In genomic region chr13:67081142-67081713, GRCm38 (mm10) we compare ENCODE assay signal across 7 mouse cellular contexts. TPM values are rescaled to one million over a fixed set of nuclear protein-coding genes. Genes with fewer than 3 reads are reported as not detected.
DNase-seq lines count a peak whose midpoint lies in the region; ATAC-seq lines count a peak whose summit lies in the region.

No protein-coding gene starts in this region.

- H3K27ac ChIP-seq in intestine, embryonic 14.5 days (ENCODE audit: low read depth), result peak overlapping the region; percentile 89

- H3K9ac ChIP-seq in intestine, embryonic 14.5 days (ENCODE audit: low read length), result peak overlapping the region; percentile 65

- H3K9me3 ChIP-seq in intestine, embryonic 14.5 days (ENCODE audit: control insufficient read depth, low read length), result no peaks in the 10 kb centered on the region

- H3K4me3 ChIP-seq in intestine, embryonic 14.5 days (ENCODE audit: low read depth, low read length), result peak overlapping the region; percentile 67

- under 1% methylated on average over 24 of the region's 24 CpGs for WGBS in intestine, embryonic 14.5 days

- peak; percentile 99 for ATAC-seq in intestine, embryonic 14.5 days (replicated peaks; ENCODE audit: low FRiP score, low TSS enrichment, low read depth)

- H3K27me3 ChIP-seq in intestine, embryonic 14.5 days (replicated peaks; ENCODE audit: control insufficient read depth, insufficient read depth, low read length), result no peaks in the 10 kb centered on the region

- H3K4me2 ChIP-seq in intestine, embryonic 14.5 days (ENCODE audit: low read length), result peak overlapping the region; percentile 59

- intact Hi-C loops in left cerebral cortex, postnatal 14 days (cut with DNase I), result no loop called here

- no peaks in the 10 kb centered on the region; the same call in 1 of the 2 replicates for H3K4me1 ChIP-seq in intestine, embryonic 14.5 days (replicated peaks; ENCODE audit: control insufficient read depth, insufficient read depth, low read length)

- H3K36me3 ChIP-seq in intestine, embryonic 14.5 days (ENCODE audit: control insufficient read depth, insufficient read depth, low read length), result peaks cover 6% of the 10 kb centered on the region; the same call in 1 of the 2 replicates

- DNase-seq in adrenal gland, adult 18-20 months (ENCODE audit: low spot score in 2 of 2), result peak; percentile 68 to 69
- peak; percentile 89 for DNase-seq in embryo, embryonic 10.5 days (ENCODE audit: low spot score)
- DNase-seq in gastrocnemius, postnatal 25 days, result peak; percentile 81
- DNase-seq in intestine, embryonic 14.5 days (ENCODE audit: low spot score), result peak; percentile 87
- peak; percentile 71 to 77 for DNase-seq in left cerebral cortex, postnatal 14 days (ENCODE audit: low spot score in 2 of 2)
- DNase-seq in mesoderm, embryonic 11.5 days (ENCODE audit: low read depth, low spot score), result peak; percentile 76
- DNase-seq in right cerebral cortex, postnatal 36 days (ENCODE audit: low spot score in 2 of 2), result peak; percentile 47 to 71

RNA-seq across cellular contexts. Expression of gene Zfp708, which starts 16.5 kb away (rescaled TPM):
- under 1 TPM in 1 of 2 experiments, not detected in 1; 0.90 TPM for total RNA-seq in adrenal gland, adult 18-20 months (2021)
- 1 to 10 TPM in 1 of 2 experiments, under 1 TPM in 1; 0.32 to 1.3 TPM for total RNA-seq in gastrocnemius, postnatal 25 days (2021)
- polyA plus RNA-seq in intestine, embryonic 14.5 days (2014; fragmentation: Nextera tagmentation; extraction: Ambion mirVana), result 4.2 and 5.6 TPM in 2 replicates
- total RNA-seq in left cerebral cortex, postnatal 14 days (2021), result 1 to 10 TPM; 2.3 to 2.5 TPM

RNA-seq across cellular contexts. Expression of gene Zfp712, which starts 20.3 kb away (rescaled TPM):
- total RNA-seq in adrenal gland, adult 18-20 months (2021), result 1 to 10 TPM; 1.5 to 1.8 TPM
- under 1 TPM; 0.94 to 0.95 TPM for total RNA-seq in gastrocnemius, postnatal 25 days (2021)
- polyA plus RNA-seq in intestine, embryonic 14.5 days (2014; fragmentation: Nextera tagmentation; extraction: Ambion mirVana), result 3.4 and 4.9 TPM in 2 replicates
- total RNA-seq in left cerebral cortex, postnatal 14 days (2021), result 1 to 10 TPM; 4.8 to 5.8 TPM

RNA-seq across cellular contexts. Expression of gene Gm28557, which starts 27.2 kb away (rescaled TPM):
- 1 to 10 TPM; 5.5 to 6.5 TPM for total RNA-seq in adrenal gland, adult 18-20 months (2021)
- 1 to 10 TPM; 2.1 to 3.3 TPM for total RNA-seq in gastrocnemius, postnatal 25 days (2021)
- 3.2 and 4.9 TPM in 2 replicates for polyA plus RNA-seq in intestine, embryonic 14.5 days (2014; fragmentation: Nextera tagmentation; extraction: Ambion mirVana)
- 1 to 10 TPM; 1.6 to 2.2 TPM for total RNA-seq in left cerebral cortex, postnatal 14 days (2021)

RNA-seq across cellular contexts. Expression of gene Rslcan18, which starts 34.8 kb away (rescaled TPM):
- 1 to 10 TPM; 1.1 to 1.2 TPM for total RNA-seq in adrenal gland, adult 18-20 months (2021)
- total RNA-seq in gastrocnemius, postnatal 25 days (2021), result under 1 TPM; 0.46 to 0.51 TPM
- polyA plus RNA-seq in intestine, embryonic 14.5 days (2014; fragmentation: Nextera tagmentation; extraction: Ambion mirVana), result 0.22 and 0.28 TPM in 2 replicates
- under 1 TPM in 1 of 2 experiments, not detected in 1; 0.33 TPM for total RNA-seq in left cerebral cortex, postnatal 14 days (2021)

RNA-seq across cellular contexts. Expression of gene Zfp759, which starts 40.2 kb away (rescaled TPM):
- total RNA-seq in adrenal gland, adult 18-20 months (2021), result 1 to 10 TPM; 3.4 to 3.5 TPM
- 1 to 10 TPM; 4.1 to 4.3 TPM for total RNA-seq in gastrocnemius, postnatal 25 days (2021)
- 2.0 and 2.4 TPM in 2 replicates for polyA plus RNA-seq in intestine, embryonic 14.5 days (2014; fragmentation: Nextera tagmentation; extraction: Ambion mirVana)
- 10 to 100 TPM in 1 of 2 experiments, 1 to 10 TPM in 1; 8.8 to 10.5 TPM for total RNA-seq in left cerebral cortex, postnatal 14 days (2021)

Comparison
In these comparisons a context has a peak if more than half of its experiments do, and no peak if none do; other contexts are left out.
1. Peak in every context shown above with its lines: DNase-seq, ATAC-seq, H3K4me3 ChIP-seq and H3K27ac ChIP-seq.